Mouse (Mus musculus) testis, adult 2 months (tissue): ENCODE data around the gene Ppm1m. TPM values are rescaled to one million over a fixed set of nuclear protein-coding genes. Genes with fewer than 3 reads are reported as not detected.

Experiments
- H3K27ac ChIP-seq: fragments of 200-500 bp; 2 replicates; pipeline ENCODE4 v1.5.1; 2012; ENCODE audit warnings: low read depth, low read length; ENCODE audit not compliant: control insufficient read depth, insufficient read depth
- H3K27me3 ChIP-seq: fragments of 200-500 bp; 2 replicates; pipeline ENCODE4 v1.6.1; 2012; ENCODE audit warnings: mild to moderate bottlenecking, low read length, moderate library complexity; ENCODE audit not compliant: control insufficient read depth, insufficient read depth
- H3K36me3 ChIP-seq: fragments of 200-500 bp; 2 replicates; pipeline ENCODE4 v1.6.1; 2012; ENCODE audit warnings: mild to moderate bottlenecking, low read length; ENCODE audit not compliant: control insufficient read depth, insufficient read depth
- H3K4me1 ChIP-seq: fragments of 200-500 bp; 2 replicates; pipeline ENCODE4 v1.6.1; 2012; ENCODE audit warnings: low read length; ENCODE audit not compliant: control insufficient read depth, insufficient read depth
- H3K4me3 ChIP-seq: fragments of 200-500 bp; 2 replicates; pipeline ENCODE4 v1.5.1; 2012; ENCODE audit warnings: low read depth, mild to moderate bottlenecking, low read length, moderate library complexity, mixed read lengths; ENCODE audit not compliant: control insufficient read depth
- CTCF ChIP-seq: fragments of 200-500 bp; IDR thresholded peaks from 2 replicates; pipeline ENCODE4 v1.5.1; 2012; ENCODE audit warnings: low read depth, mild to moderate bottlenecking, inconsistent platforms, low read length, moderate library complexity; ENCODE audit not compliant: control insufficient read depth, insufficient read depth, insufficient replicate concordance
- POLR2A ChIP-seq: fragments of 200-500 bp; IDR thresholded peaks from 2 replicates; pipeline ENCODE4 v1.6.1; 2012; ENCODE audit warnings: low read depth, mild to moderate bottlenecking, inconsistent platforms, low read length, moderate library complexity; ENCODE audit not compliant: control insufficient read depth
- polyA plus RNA-seq: library from polyadenylated mRNA; depleted of rRNA; stranded (reverse); fragments of >200 nt; gene quantifications from 2 replicates; pipeline ENCODE4 v1.2.3, GENCODE M21; 2012

The Ppm1m gene
- polyA plus RNA-seq, 1 experiment = 40.6 TPM

DNA sequence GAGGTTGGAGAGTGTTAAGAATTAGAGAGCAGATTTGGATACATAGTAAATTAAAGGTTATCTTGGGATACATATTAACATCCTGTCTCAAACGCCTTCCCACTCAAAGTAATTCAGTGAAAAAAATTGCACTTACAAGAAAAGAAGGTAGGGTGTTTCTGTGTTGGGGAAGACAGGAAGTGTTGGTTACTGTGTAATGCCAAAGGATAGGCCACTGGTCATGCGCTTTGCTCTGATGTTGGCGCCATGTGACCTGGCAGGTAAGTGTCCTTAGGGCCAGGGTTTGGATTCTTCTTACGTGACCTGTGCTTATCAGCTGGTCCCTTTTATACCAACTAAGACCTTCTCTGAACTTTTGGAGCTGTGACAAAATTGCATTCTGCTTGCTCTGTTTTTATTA, 17.4 kb downstream of the Ppm1m start:
- Histone ChIP-seq H3K27ac (no peak overlapping the region), H3K27me3 (no peaks in the 10 kb centered on the region), H3K36me3 (peaks cover 3% of the 10 kb centered on the region), H3K4me1 (no peaks in the 10 kb centered on the region), H3K4me3 (no peak overlapping the region)
- TF ChIP-seq CTCF (no peak), POLR2A (no peak)

- TF ChIP-seq POLR2A = no peak
- TF ChIP-seq CTCF = no peak
- H3K27me3 ChIP-seq = no peaks in the 10 kb centered on the region
- no peak overlapping the region for H3K4me3 ChIP-seq
- no peak overlapping the region for H3K27ac ChIP-seq
- peaks cover 1% of the 10 kb centered on the region for H3K36me3 ChIP-seq
- no peaks in the 10 kb centered on the region for H3K4me1 ChIP-seq
Observed at GRCm38 (mm10) chr9:106179964-106180363, 19.6 kb downstream of the Ppm1m start.

GRCm38 (mm10) chr9:106179454-106179853, 20.1 kb downstream of the Ppm1m start:
- Histone ChIP-seq H3K4me3 (no peak overlapping the region), H3K4me1 (no peaks in the 10 kb centered on the region), H3K27ac (no peak overlapping the region), H3K27me3 (no peaks in the 10 kb centered on the region), H3K36me3 (no peaks in the 10 kb centered on the region; the same call in 1 of the 2 replicates)
- no peak for TF ChIP-seq POLR2A
- TF ChIP-seq CTCF = no peak

- no peaks in the 10 kb centered on the region for H3K27me3 ChIP-seq
- H3K4me1 ChIP-seq = peaks cover 5% of the 10 kb centered on the region
- H3K4me3 ChIP-seq = no peak overlapping the region
- H3K27ac ChIP-seq = no peak overlapping the region
- TF ChIP-seq POLR2A (no peak), CTCF (no peak)
- H3K36me3 ChIP-seq = no peaks in the 10 kb centered on the region; the same call in none of the 2 replicates
Observed at GRCm38 (mm10) chr9:106177799-106178198, 21.7 kb downstream of the Ppm1m start.

DNA sequence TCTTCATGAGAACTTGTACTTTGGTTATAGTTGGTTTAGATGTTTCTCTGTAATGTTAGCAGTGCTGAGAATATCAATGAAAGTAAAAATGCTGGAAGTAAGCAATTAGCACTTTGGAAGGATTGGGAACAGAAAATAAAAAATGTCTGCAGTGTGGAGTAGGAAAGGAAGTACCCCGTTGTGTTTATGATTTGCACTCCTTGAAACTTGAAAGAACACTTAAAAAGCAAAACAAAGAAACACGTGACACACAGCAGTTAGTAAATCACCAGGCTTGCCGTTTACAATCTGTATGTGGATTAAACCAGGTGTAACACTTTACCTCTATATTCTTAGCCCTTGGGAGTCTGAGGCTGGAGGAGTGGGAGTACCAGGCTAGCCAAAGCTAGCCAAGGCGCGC, 22.8 kb downstream of the Ppm1m start:
- TF ChIP-seq CTCF (no peak), POLR2A (no peak)
- Histone ChIP-seq H3K27me3 (no peaks in the 10 kb centered on the region), H3K27ac (no peak overlapping the region), H3K4me1 (peaks cover 5% of the 10 kb centered on the region), H3K4me3 (no peak overlapping the region), H3K36me3 (no peaks in the 10 kb centered on the region; the same call in none of the 2 replicates)

DNA sequence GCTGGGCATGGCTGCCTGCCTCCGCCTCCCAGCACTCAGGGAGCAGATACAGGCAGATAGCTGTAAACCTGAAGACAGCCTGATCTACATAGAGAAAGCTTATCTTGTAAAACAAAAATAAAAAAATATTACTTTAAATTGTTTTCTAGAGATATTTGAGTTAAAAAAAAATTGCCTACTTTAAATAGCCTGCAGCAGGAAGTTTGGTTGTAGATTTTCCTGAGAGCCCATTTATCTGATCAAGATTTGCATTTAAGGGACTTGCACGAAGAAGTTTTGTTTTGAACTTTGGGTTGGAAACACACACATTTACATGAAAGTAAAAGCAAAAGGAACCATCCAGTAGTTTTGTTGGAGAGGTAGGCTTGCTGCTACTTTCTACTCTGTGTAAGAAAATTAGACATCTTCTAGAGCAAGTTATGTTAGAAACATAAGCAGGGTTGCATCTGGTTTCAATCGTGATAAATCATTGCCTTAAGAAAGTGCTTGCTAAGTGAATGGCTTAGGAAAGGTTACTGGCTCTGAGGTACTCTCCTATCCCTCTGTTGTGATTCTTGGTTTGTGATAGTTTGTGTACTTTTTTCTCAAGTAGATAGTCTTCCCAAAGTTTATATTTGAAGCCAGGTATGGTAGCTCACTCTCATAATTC, 23.9 kb downstream of the Ppm1m start:
- H3K27ac ChIP-seq = no peak overlapping the region
- no peak for TF ChIP-seq POLR2A
- no peak for TF ChIP-seq CTCF
- no peaks in the 10 kb centered on the region; the same call in none of the 2 replicates for H3K36me3 ChIP-seq
- peaks cover 9% of the 10 kb centered on the region for H3K4me1 ChIP-seq
- no peaks in the 10 kb centered on the region for H3K27me3 ChIP-seq
- no peak overlapping the region for H3K4me3 ChIP-seq

DNA sequence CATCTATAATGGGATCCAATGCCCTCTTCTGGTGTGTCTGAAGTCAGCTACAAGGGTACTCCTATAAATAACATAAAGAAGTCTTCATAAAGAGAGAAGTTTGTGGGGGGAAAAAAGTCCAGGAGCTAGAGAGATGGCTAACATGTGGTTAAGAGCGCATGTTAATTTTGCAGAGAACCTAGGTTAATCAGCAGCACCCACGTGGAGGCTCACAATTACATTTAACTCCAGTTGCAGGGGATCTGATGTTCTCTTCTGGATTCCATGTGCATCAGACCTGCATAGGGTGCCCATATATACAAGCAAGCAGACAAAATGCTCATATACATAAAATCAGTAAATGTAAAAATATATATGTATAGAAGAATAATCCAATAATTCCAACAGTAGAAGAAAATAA, 26.2 kb downstream of the Ppm1m start:
- Histone ChIP-seq H3K27me3 (no peaks in the 10 kb centered on the region), H3K27ac (no peak overlapping the region), H3K4me3 (no peak overlapping the region), H3K36me3 (no peaks in the 10 kb centered on the region; the same call in none of the 2 replicates), H3K4me1 (peaks cover 19% of the 10 kb centered on the region)
- TF ChIP-seq CTCF = no peak
- no peak for TF ChIP-seq POLR2A

GRCm38 (mm10) chr9:106172527-106172926, 27.0 kb downstream of the Ppm1m start:
- no peak overlapping the region for H3K4me3 ChIP-seq
- H3K36me3 ChIP-seq = no peaks in the 10 kb centered on the region; the same call in 1 of the 2 replicates
- no peak overlapping the region for H3K27ac ChIP-seq
- H3K27me3 ChIP-seq = no peaks in the 10 kb centered on the region
- peaks cover 19% of the 10 kb centered on the region for H3K4me1 ChIP-seq
- TF ChIP-seq POLR2A (no peak), CTCF (no peak)
